Mouse (Mus musculus): ENCODE data around the gene Rxfp1. TPM values are rescaled to one million over a fixed set of nuclear protein-coding genes. Genes with fewer than 3 reads are reported as not detected.

The Rxfp1 gene
- polyA plus RNA-seq, 1 experiment from 2014 or later, result 0.05 TPM

- Histone ChIP-seq H3K27ac (ENCODE audit: low read depth) (no peak overlapping the region), H3K9me3 (ENCODE audit: low read depth, low read length) (no peaks in the 10 kb centered on the region), H3K4me3 (ENCODE audit: low read depth, low read length) (no peak overlapping the region), H3K4me2 (no peak overlapping the region), H3K4me1 (ENCODE audit: insufficient read depth) (no peaks in the 10 kb centered on the region), H3K36me3 (ENCODE audit: insufficient read depth) (no peaks in the 10 kb centered on the region), H3K9ac (no peak overlapping the region), H3K27me3 (ENCODE audit: insufficient read depth, low read length) (no peaks in the 10 kb centered on the region)
- 72% methylated on average over 2 of the region's 2 CpGs for WGBS
- DNase-seq (peak; percentile 24), ATAC-seq (ENCODE audit: insufficient read depth) (no peak)
- peak; percentile 46 for TF ChIP-seq CTCF (IDR thresholded peaks at IDR 0.05; ENCODE audit: low read depth)
These were observed 6.7 kb upstream of the Rxfp1 start for GRCm38 (mm10) chr3:79744415-79744814.

- no peak overlapping the region for H3K4me2 ChIP-seq
- H3K9ac ChIP-seq, result no peak overlapping the region
- 67% methylated on average over 2 of the region's 2 CpGs for WGBS
- no peaks in the 10 kb centered on the region for H3K4me1 ChIP-seq (ENCODE audit: insufficient read depth)
- no peak overlapping the region for H3K4me3 ChIP-seq (ENCODE audit: low read depth, low read length)
- DNase-seq, result no peak
- H3K27me3 ChIP-seq (ENCODE audit: insufficient read depth, low read length), result no peaks in the 10 kb centered on the region
- no peaks in the 10 kb centered on the region for H3K36me3 ChIP-seq (ENCODE audit: insufficient read depth)
- no peak overlapping the region for H3K27ac ChIP-seq (ENCODE audit: low read depth)
- no peak for TF ChIP-seq CTCF (IDR thresholded peaks at IDR 0.05; ENCODE audit: low read depth)
- no peak for ATAC-seq (ENCODE audit: insufficient read depth)
- no peaks in the 10 kb centered on the region for H3K9me3 ChIP-seq (ENCODE audit: low read depth, low read length)
These were observed 2.7 kb upstream of the Rxfp1 start for GRCm38 (mm10) chr3:79740351-79740750.

GRCm38 (mm10) chr3:79738451-79738850, 771 bp upstream of the Rxfp1 start:
- WGBS, result 86% methylated on average over 1 of the region's 1 CpGs
- Histone ChIP-seq H3K9me3 (ENCODE audit: low read depth, low read length) (no peaks in the 10 kb centered on the region), H3K36me3 (ENCODE audit: insufficient read depth) (no peaks in the 10 kb centered on the region), H3K4me2 (no peak overlapping the region), H3K4me3 (ENCODE audit: low read depth, low read length) (no peak overlapping the region), H3K27me3 (ENCODE audit: insufficient read depth, low read length) (no peaks in the 10 kb centered on the region), H3K27ac (ENCODE audit: low read depth) (no peak overlapping the region), H3K4me1 (ENCODE audit: insufficient read depth) (no peaks in the 10 kb centered on the region), H3K9ac (no peak overlapping the region)
- TF ChIP-seq CTCF (IDR thresholded peaks at IDR 0.05; ENCODE audit: low read depth), result no peak
- DNase-seq (no peak), ATAC-seq (ENCODE audit: insufficient read depth) (no peak)

- 43% methylated on average over 14 of the region's 14 CpGs for WGBS
- no peaks in the 10 kb centered on the region for H3K4me1 ChIP-seq (ENCODE audit: insufficient read depth)
- no peaks in the 10 kb centered on the region for H3K27me3 ChIP-seq (ENCODE audit: insufficient read depth, low read length)
- no peaks in the 10 kb centered on the region for H3K36me3 ChIP-seq (ENCODE audit: insufficient read depth)
- no peak overlapping the region for H3K4me2 ChIP-seq
- TF ChIP-seq CTCF (IDR thresholded peaks at IDR 0.05; ENCODE audit: low read depth), result no peak
- no peak overlapping the region for H3K4me3 ChIP-seq (ENCODE audit: low read depth, low read length)
- H3K9ac ChIP-seq, result no peak overlapping the region
- ATAC-seq (ENCODE audit: insufficient read depth) (peak; percentile 52), DNase-seq (peak; percentile 56)
- H3K27ac ChIP-seq (ENCODE audit: low read depth), result peak overlapping the region; percentile 58; the same call in 1 of the 2 replicates
- H3K9me3 ChIP-seq (ENCODE audit: low read depth, low read length), result no peaks in the 10 kb centered on the region
These were observed 11.1 kb downstream of the Rxfp1 start for GRCm38 (mm10) chr3:79726506-79727075.

GRCm38 (mm10) chr3:79720756-79721484, 16.8 kb downstream of the Rxfp1 start:
- Histone ChIP-seq H3K4me3 (ENCODE audit: low read depth, low read length) (no peak overlapping the region), H3K4me1 (ENCODE audit: insufficient read depth) (no peaks in the 10 kb centered on the region), H3K27me3 (ENCODE audit: insufficient read depth, low read length) (no peaks in the 10 kb centered on the region), H3K9ac (no peak overlapping the region), H3K27ac (ENCODE audit: low read depth) (no peak overlapping the region), H3K36me3 (ENCODE audit: insufficient read depth) (no peaks in the 10 kb centered on the region), H3K4me2 (no peak overlapping the region), H3K9me3 (ENCODE audit: low read depth, low read length) (no peaks in the 10 kb centered on the region)
- TF ChIP-seq CTCF (IDR thresholded peaks at IDR 0.05; ENCODE audit: low read depth), result no peak
- 81% methylated on average over 4 of the region's 4 CpGs for WGBS
- no peak; the same call in 1 of the 2 replicates for ATAC-seq (ENCODE audit: insufficient read depth)
- DNase-seq, result no peak

- WGBS, result 81% methylated on average over 8 of the region's 8 CpGs
- no peak for ATAC-seq (ENCODE audit: insufficient read depth)
- H3K27ac ChIP-seq (ENCODE audit: low read depth), result no peak overlapping the region
These were observed 31.2 kb downstream of the Rxfp1 start for GRCm38 (mm10) chr3:79706436-79706835.

GRCm38 (mm10) chr3:79703135-79703534, 34.5 kb downstream of the Rxfp1 start:
- Histone ChIP-seq H3K9ac (no peak overlapping the region), H3K4me1 (ENCODE audit: insufficient read depth) (no peaks in the 10 kb centered on the region), H3K4me2 (no peak overlapping the region), H3K27me3 (ENCODE audit: insufficient read depth, low read length) (no peaks in the 10 kb centered on the region), H3K27ac (ENCODE audit: low read depth) (no peak overlapping the region), H3K9me3 (ENCODE audit: low read depth, low read length) (no peaks in the 10 kb centered on the region), H3K36me3 (ENCODE audit: insufficient read depth) (no peaks in the 10 kb centered on the region), H3K4me3 (ENCODE audit: low read depth, low read length) (no peak overlapping the region)
- TF ChIP-seq CTCF (IDR thresholded peaks at IDR 0.05; ENCODE audit: low read depth), result no peak
- 83% methylated on average over 4 of the region's 4 CpGs for WGBS
- no peak for DNase-seq
- ATAC-seq (ENCODE audit: insufficient read depth), result no peak

More at GRCm38 (mm10) chr3:79706436-79706835, 31.2 kb downstream of the Rxfp1 start:
- no peaks in the 10 kb centered on the region for H3K9me3 ChIP-seq (ENCODE audit: low read depth, low read length)
- TF ChIP-seq CTCF (IDR thresholded peaks at IDR 0.05; ENCODE audit: low read depth), result no peak
- H3K4me1 ChIP-seq (ENCODE audit: insufficient read depth), result no peaks in the 10 kb centered on the region
- H3K36me3 ChIP-seq (ENCODE audit: insufficient read depth), result no peaks in the 10 kb centered on the region
- no peak overlapping the region for H3K4me3 ChIP-seq (ENCODE audit: low read depth, low read length)
- no peak overlapping the region for H3K9ac ChIP-seq
- no peak for DNase-seq
- H3K27me3 ChIP-seq (ENCODE audit: insufficient read depth, low read length), result no peaks in the 10 kb centered on the region
- no peak overlapping the region for H3K4me2 ChIP-seq

All from lung, embryonic 14.5 days (tissue).